Mouse (Mus musculus) urinary bladder, adult 18-20 months (tissue): ENCODE measurements at regions not wholly inside any gene's neighbourhood (a gene's known extent, or its start where the extent isn't known, plus 50 kb on each side); places are given as distances from the start of the nearest gene placed in this dataset.

ENCODE experiments used
- DNase-seq, 2 experiments: peaks; one replicate each; pipeline ENCODE4 v3.0.0; 2022; ENCODE audit warnings: low spot score in 2 of 2, mixed read lengths in 2 of 2

GRCm38 (mm10) chr12:26891190-26891589 is 422.2 kb downstream of the Cmpk2 start:
- no peak for DNase-seq

GRCm38 (mm10) chr12:26886635-26887014 is 417.6 kb downstream of the Cmpk2 start:
- no peak for DNase-seq

GRCm38 (mm10) chr12:26885831-26886634 is 417.0 kb downstream of the Cmpk2 start:
- peak; percentile 0 to 2 for DNase-seq

- DNase-seq = no peak
Observed at GRCm38 (mm10) chr12:26885083-26885482, 416.1 kb downstream of the Cmpk2 start.

- DNase-seq = peak; percentile 3 to 4
Observed at GRCm38 (mm10) chr12:26884156-26884555, 415.2 kb downstream of the Cmpk2 start.

GRCm38 (mm10) chr12:26877691-26878121 is 408.7 kb downstream of the Cmpk2 start:
- no peak for DNase-seq

- no peak for DNase-seq
Observed at GRCm38 (mm10) chr12:26877284-26877683, 408.3 kb downstream of the Cmpk2 start.

- no peak for DNase-seq
Observed at GRCm38 (mm10) chr12:26872466-26872865, 403.5 kb downstream of the Cmpk2 start.

- DNase-seq = no peak
Observed at GRCm38 (mm10) chr12:26867731-26868130, 398.7 kb downstream of the Cmpk2 start.

- DNase-seq = no peak
Observed at GRCm38 (mm10) chr12:26855091-26855516, 386.1 kb downstream of the Cmpk2 start.

GRCm38 (mm10) chr12:26844917-26845316 is 375.9 kb downstream of the Cmpk2 start:
- no peak for DNase-seq

- no peak for DNase-seq
Observed at GRCm38 (mm10) chr12:26842696-26843095, 373.7 kb downstream of the Cmpk2 start.

GRCm38 (mm10) chr12:26821257-26821968 is 352.4 kb downstream of the Cmpk2 start:
- no peak for DNase-seq

GRCm38 (mm10) chr12:26817866-26818265 is 348.9 kb downstream of the Cmpk2 start:
- DNase-seq = no peak

GRCm38 (mm10) chr12:26815771-26816170 is 346.8 kb downstream of the Cmpk2 start:
- no peak for DNase-seq

- no peak for DNase-seq
Observed at GRCm38 (mm10) chr12:26810565-26811177, 341.7 kb downstream of the Cmpk2 start.

GRCm38 (mm10) chr12:26809670-26810069 is 340.7 kb downstream of the Cmpk2 start:
- DNase-seq = peak in 1 of 2 experiments; percentile 1

- no peak for DNase-seq
Observed at GRCm38 (mm10) chr12:26802542-26802941, 333.5 kb downstream of the Cmpk2 start.

- no peak for DNase-seq
Observed at GRCm38 (mm10) chr12:26799310-26799709, 330.3 kb downstream of the Cmpk2 start.

GRCm38 (mm10) chr12:26796367-26796766 is 327.4 kb downstream of the Cmpk2 start:
- no peak for DNase-seq

- DNase-seq = no peak
Observed at GRCm38 (mm10) chr12:26789336-26789846, 320.4 kb downstream of the Cmpk2 start.

GRCm38 (mm10) chr12:26785550-26785949 is 316.5 kb downstream of the Cmpk2 start:
- no peak for DNase-seq
